Mouse (Mus musculus) G1E (cell line): ENCODE results near the gene Tmcc1. TPM values are rescaled to one million over a fixed set of nuclear protein-coding genes. Genes with fewer than 3 reads are reported as not detected.

Experiments
- ATAC-seq: 2 replicates; pipeline ENCODE4 v1.8.0; 2016; ENCODE audit warnings: mild to moderate bottlenecking; ENCODE audit not compliant: insufficient number of reproducible peaks, poor library complexity, low FRiP score, severe bottlenecking; ENCODE audit errors: extremely low read depth
- DNase-seq: peaks from one replicate; pipeline ENCODE4 v3.0.0; 2012; ENCODE audit warnings: low spot score
- H3K27me3 ChIP-seq: 2 replicates; pipeline ENCODE4 v1.6.1; 2012; ENCODE audit warnings: mild to moderate bottlenecking, low read length, inconsistent platforms; ENCODE audit not compliant: insufficient read depth
- H3K36me3 ChIP-seq: replicated peaks from 2 replicates; pipeline ENCODE3; 2012; ENCODE audit warnings: mild to moderate bottlenecking, inconsistent platforms
- H3K4me1 ChIP-seq: 2 replicates; pipeline ENCODE4 v1.6.1; 2012; ENCODE audit warnings: low read depth, low read length, inconsistent platforms, mixed read lengths; ENCODE audit not compliant: insufficient read depth
- H3K4me3 ChIP-seq: 2 replicates; pipeline ENCODE4 v1.5.1; 2012; ENCODE audit warnings: low read depth, mild to moderate bottlenecking, inconsistent platforms, low read length, moderate library complexity, mixed read lengths
- H3K9me3 ChIP-seq: replicated peaks from 2 replicates; pipeline ENCODE4 v1.6.1; 2012; ENCODE audit warnings: inconsistent platforms
- CTCF ChIP-seq: IDR thresholded peaks from 2 replicates; pipeline ENCODE4 v1.5.1; 2012; ENCODE audit warnings: low read depth, low read length, inconsistent platforms, mixed read lengths
- GATA1 ChIP-seq: IDR thresholded peaks from 2 replicates; pipeline ENCODE4 v1.6.1; 2012; ENCODE audit warnings: borderline replicate concordance, low read length, inconsistent platforms, mixed read lengths
- GATA2 ChIP-seq: IDR thresholded peaks from 2 replicates; pipeline ENCODE4 v1.6.1; 2012; ENCODE audit warnings: low read depth, low read length, inconsistent platforms, borderline replicate concordance
- POLR2AphosphoS5 ChIP-seq: IDR thresholded peaks from 2 replicates; pipeline ENCODE4 v1.6.1; 2012; ENCODE audit warnings: low read depth, low read length, inconsistent platforms; ENCODE audit not compliant: insufficient replicate concordance
- TAL1 ChIP-seq: conservative IDR thresholded peaks from 2 replicates; pipeline ENCODE4 v1.6.1; 2012; ENCODE audit warnings: low read depth, low read length, inconsistent platforms, mixed read lengths
- polyA plus RNA-seq: library from polyadenylated mRNA; stranded (reverse); fragments of >175 nt; gene quantifications from 2 replicates; pipeline ENCODE4 v1.2.3, GENCODE M21; 2012
- total RNA-seq, 2 experiments: library from RNA; stranded (forward) in 1 of 2; stranded (reverse) in 1 of 2; fragments of 200-1000 nt in 1 of 2; fragments of >200 nt in 1 of 2; fragmentation: Nextera tagmentation in 1 of 2; gene quantifications; 2 replicates each; pipeline ENCODE4 v1.2.3; 2014 to 2017

Gene Tmcc1
- total and polyA plus RNA-seq, 3 experiments = 0.86 to 18.6 (median 12.1) TPM

DNA sequence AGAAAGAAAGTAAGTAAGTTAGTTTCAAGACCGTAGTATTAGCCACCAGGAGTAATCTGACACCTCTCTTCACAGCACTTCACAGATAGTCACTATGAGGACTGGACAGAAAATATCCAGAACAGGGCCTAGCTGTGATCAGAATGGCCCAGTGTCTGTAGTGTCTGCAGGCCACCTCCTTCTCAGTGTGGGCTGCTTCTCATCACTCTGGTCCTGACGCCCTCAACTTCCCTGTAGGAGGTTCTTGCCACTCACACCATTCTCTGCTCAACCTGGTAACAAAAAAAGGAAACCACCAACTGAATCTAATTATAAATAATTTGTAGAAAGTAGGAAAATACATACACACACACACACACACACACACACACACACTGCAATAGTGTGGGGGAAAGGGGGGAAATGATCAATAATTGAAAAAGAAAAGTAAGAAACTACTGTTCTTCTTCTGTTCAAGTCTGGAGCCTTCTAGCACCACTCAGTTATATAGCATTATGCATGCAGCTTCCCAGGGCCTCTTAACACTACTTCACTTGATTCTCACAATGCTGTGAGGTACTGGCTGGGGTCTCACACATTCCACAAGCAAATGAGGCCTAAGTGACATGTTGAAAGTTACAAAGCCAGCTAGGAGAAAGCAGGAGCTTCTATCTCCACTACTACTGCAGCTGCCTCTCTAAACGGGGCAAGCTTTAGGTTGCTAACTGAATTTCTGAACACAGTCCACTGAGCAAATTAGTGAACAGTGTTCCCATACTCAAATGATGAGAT lies 38.2 kb downstream of the Tmcc1 start:
- no peak for TF ChIP-seq GATA1
- TF ChIP-seq POLR2AphosphoS5 = no peak
- TF ChIP-seq TAL1 = no peak
- no peak for TF ChIP-seq CTCF
- no peak for TF ChIP-seq GATA2
- peaks cover 6% of the 10 kb centered on the region for H3K36me3 ChIP-seq
- no peak for ATAC-seq

DNA sequence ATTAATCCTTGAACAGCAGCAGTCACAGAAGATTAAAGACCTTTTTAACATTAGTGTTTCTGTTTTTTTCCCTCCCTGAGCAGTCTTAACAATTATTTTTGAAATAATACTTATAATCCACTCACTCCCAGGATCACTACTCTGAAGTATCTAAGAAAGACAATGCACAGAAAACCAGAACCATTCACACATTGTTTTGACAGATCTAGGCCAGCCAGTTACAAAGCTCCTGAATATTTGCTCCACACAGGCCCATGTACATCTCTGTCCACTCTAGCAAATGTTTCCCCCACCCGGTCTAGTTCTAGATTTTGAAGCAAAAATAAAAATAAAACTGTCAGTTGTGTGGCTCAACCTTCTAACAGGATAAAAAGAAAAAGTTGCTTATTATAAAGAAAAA lies 45.9 kb downstream of the Tmcc1 start:
- DNase-seq (no peak), ATAC-seq (no peak)
- H3K36me3 ChIP-seq = peaks cover 2% of the 10 kb centered on the region
- no peaks in the 10 kb centered on the region for H3K27me3 ChIP-seq
- H3K4me3 ChIP-seq = no peak overlapping the region
- H3K4me1 ChIP-seq = no peaks in the 10 kb centered on the region
- TF ChIP-seq GATA1 (no peak), CTCF (no peak), POLR2AphosphoS5 (no peak)
- no peaks in the 10 kb centered on the region for H3K9me3 ChIP-seq

More for the DNA sequence above, 38.2 kb downstream of the Tmcc1 start:
- H3K4me3 ChIP-seq = no peak overlapping the region
- H3K4me1 ChIP-seq = no peaks in the 10 kb centered on the region
- H3K9me3 ChIP-seq = no peaks in the 10 kb centered on the region
- no peak for DNase-seq
- H3K27me3 ChIP-seq = no peaks in the 10 kb centered on the region

DNA sequence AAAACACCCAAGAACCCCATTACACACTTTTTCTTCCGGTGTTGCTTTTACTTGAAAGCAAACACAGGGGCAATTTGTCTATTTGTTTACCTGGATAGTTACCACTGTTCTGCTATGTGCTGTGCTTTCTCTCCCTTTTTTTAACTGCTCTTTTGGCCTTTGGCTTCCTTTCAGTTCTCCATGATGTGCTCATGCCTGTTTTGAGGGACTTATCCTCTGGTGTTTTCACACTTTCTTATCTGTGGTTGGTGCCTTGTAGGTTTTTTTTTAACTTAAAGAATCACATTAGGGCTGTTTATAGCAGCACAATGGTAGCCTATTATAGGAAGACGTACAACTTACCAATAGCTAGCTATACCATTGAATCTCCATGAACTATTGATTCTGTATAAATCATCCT lies 51.6 kb downstream of the Tmcc1 start:
- no peaks in the 10 kb centered on the region for H3K9me3 ChIP-seq
- no peak for DNase-seq
- ATAC-seq = no peak

DNA sequence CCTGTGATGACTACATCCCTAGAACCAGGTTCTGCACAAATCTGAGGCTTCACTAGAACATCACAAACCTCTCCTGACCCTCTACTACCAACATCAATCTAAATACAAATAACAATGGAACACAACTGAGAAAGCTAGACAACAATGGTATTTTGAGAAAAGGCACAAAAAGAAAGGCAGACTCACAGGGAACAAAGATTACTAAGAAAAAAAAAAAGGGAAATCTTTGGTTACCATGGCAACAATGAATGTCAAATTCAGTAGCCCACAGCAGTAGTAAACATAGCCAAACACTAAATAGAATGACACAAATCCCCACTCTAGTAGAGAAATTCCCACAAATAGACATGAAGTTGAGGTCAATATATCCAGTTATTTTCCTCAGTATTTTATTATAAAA lies 52.5 kb downstream of the Tmcc1 start:
- Histone ChIP-seq H3K9me3 (no peaks in the 10 kb centered on the region), H3K36me3 (peaks cover 2% of the 10 kb centered on the region), H3K4me1 (no peaks in the 10 kb centered on the region), H3K27me3 (no peaks in the 10 kb centered on the region), H3K4me3 (no peak overlapping the region)
- ATAC-seq = no peak
- no peak for DNase-seq
- TF ChIP-seq POLR2AphosphoS5 (no peak), GATA1 (no peak), GATA2 (no peak), TAL1 (no peak), CTCF (no peak)

More for the DNA sequence above, 51.6 kb downstream of the Tmcc1 start:
- Histone ChIP-seq H3K4me3 (no peak overlapping the region), H3K36me3 (no peaks in the 10 kb centered on the region), H3K27me3 (no peaks in the 10 kb centered on the region), H3K4me1 (no peaks in the 10 kb centered on the region)
- TF ChIP-seq GATA1 = no peak
- no peak for TF ChIP-seq CTCF
- TF ChIP-seq TAL1 = no peak
- no peak for TF ChIP-seq POLR2AphosphoS5
- TF ChIP-seq GATA2 = no peak

DNA sequence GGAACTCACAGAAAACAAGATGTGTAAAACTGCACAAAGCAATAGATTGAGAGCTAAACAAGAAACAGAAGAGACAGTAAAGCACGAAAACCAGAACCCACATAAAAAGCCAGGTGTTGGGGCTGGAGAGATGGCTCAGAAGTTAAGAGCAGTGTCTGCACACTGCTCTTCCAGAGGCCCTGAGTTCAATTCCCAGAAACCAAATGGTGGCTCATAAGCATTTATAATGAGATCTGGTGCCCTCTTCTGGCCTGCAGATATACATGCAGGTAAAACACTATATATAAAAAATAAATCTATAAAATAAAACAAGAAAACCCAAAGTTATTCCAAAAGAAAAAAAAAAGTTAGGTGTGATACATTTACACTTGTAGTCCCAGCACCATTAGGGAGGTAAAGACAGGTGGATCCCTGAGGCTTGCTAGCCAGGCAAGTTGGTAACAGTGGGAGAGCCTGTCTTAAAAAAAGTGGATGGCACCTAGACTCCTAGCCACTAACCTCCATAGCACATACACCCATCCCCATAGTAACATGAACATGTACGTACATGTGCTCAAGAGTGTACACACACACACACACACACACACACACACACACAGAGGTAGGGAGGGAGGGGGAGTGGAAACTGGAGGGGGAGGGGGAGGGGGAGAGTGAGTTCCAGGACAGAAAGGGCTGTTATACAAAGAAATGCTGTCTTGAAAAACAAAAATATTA lies 54.0 kb downstream of the Tmcc1 start:
- H3K4me1 ChIP-seq = no peaks in the 10 kb centered on the region
- no peaks in the 10 kb centered on the region for H3K27me3 ChIP-seq
- peaks cover 2% of the 10 kb centered on the region for H3K36me3 ChIP-seq
- ATAC-seq (no peak), DNase-seq (no peak)
- H3K9me3 ChIP-seq = no peaks in the 10 kb centered on the region
- TF ChIP-seq GATA1 = no peak
- TF ChIP-seq GATA2 = no peak
- no peak for TF ChIP-seq CTCF
- H3K4me3 ChIP-seq = no peak overlapping the region

DNA sequence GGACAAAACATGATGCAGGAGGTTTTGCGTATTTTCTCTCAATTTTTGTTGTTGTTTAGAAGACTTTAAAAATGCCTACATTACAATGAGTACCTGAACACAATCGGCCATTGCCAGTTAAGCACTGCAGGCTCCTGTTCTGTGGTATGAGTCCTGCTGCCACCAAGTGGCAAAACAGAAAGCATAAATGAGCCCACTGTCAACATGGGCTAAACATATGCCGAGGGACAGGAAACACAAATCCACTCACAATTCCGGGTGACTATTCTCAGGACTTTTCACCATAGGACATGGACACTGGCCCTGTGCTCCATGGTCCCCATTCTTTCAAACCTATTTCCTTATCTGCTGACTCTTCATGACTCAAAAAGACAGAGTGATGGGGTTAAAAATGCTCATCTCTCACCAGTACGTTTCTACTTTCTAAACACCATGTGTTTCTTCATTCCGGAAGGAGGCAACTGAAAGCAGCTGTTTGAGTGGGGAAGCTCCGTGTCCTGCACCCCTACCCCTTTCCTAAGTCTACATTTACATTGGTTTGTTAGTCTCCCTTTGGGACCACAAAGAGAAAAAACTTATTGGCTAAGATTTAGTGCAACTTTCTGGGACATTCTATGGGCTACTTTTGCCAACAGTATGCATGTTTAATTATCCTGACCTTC lies 57.2 kb downstream of the Tmcc1 start:
- Histone ChIP-seq H3K9me3 (no peaks in the 10 kb centered on the region), H3K4me1 (no peaks in the 10 kb centered on the region), H3K36me3 (peaks cover 8% of the 10 kb centered on the region), H3K4me3 (no peak overlapping the region), H3K27me3 (no peaks in the 10 kb centered on the region)
- DNase-seq = no peak
- no peak for TF ChIP-seq GATA1
- no peak for TF ChIP-seq POLR2AphosphoS5
- no peak for TF ChIP-seq CTCF
- TF ChIP-seq GATA2 = no peak
- TF ChIP-seq TAL1 = no peak
- no peak for ATAC-seq
